Mouse (Mus musculus) G1E (cell line): ENCODE measurements around the gene Rnf220.

Experiments used
- CTCF ChIP-seq: IDR thresholded peaks from 2 replicates; pipeline ENCODE4 v1.5.1; 2012; ENCODE audit warnings: low read depth, low read length, inconsistent platforms, mixed read lengths
- GATA1 ChIP-seq: IDR thresholded peaks from 2 replicates; pipeline ENCODE4 v1.6.1; 2012; ENCODE audit warnings: borderline replicate concordance, low read length, inconsistent platforms, mixed read lengths
- GATA2 ChIP-seq: IDR thresholded peaks from 2 replicates; pipeline ENCODE4 v1.6.1; 2012; ENCODE audit warnings: low read depth, low read length, inconsistent platforms, borderline replicate concordance
- TAL1 ChIP-seq: conservative IDR thresholded peaks from 2 replicates; pipeline ENCODE4 v1.6.1; 2012; ENCODE audit warnings: low read depth, low read length, inconsistent platforms, mixed read lengths

GRCm38 (mm10) chr4:117230331-117230730 is 266.5 kb downstream of the Rnf220 start:
- TF ChIP-seq CTCF (0 out of 2 replicates have a peak, but pooled peaks have one; percentile 7), GATA1 (no peak), TAL1 (no peak), GATA2 (no peak)
